Mouse (Mus musculus) megakaryocyte, embryonic 14.5 days (primary cell): ENCODE data around the gene Pgam5.

Source experiments
- FLI1 ChIP-seq: IDR thresholded peaks from 2 replicates; pipeline ENCODE4 v1.6.1; 2012; ENCODE audit warnings: low read length, inconsistent platforms, mixed read lengths
- GATA1 ChIP-seq: IDR thresholded peaks from 3 replicates; pipeline ENCODE4 v1.6.1; 2012; ENCODE audit warnings: mixed read lengths, low read length, inconsistent platforms, borderline replicate concordance

GRCm38 (mm10) chr5:110231638-110232037, 38.1 kb downstream of the Pgam5 start:
- TF ChIP-seq GATA1 (no peak), FLI1 (no peak)
